Comparison of ENCODE assay signal across 25 mouse cellular contexts in the genomic region with DNA sequence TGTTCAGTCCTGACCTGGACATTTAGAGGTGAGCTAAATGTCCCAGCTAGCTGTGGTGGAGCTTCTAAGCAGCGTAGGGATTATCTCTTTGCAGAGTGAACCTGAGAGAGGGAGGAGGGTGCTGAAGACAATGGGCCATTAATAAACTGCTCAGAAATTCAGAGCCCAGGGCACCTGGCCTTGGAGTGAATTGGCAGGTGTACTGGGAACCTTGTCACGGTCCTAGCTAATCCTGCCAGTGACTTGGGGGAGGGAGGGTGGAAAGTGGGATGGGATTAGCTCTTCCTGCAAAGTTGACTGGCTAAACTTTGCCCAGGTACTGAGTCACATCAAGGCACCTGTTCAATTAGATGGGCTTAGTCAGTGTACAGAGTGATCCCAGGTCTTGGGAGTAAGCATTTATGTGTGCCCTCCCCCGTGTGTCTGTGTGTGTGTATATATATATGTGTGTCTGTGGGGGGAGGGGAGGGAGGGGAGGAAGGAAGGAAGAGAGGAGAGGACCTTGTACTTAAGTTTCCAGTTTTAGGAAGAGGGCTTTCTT. TPM values are rescaled to one million over a fixed set of nuclear protein-coding genes. Genes with fewer than 3 reads are reported as not detected.
DNase-seq lines count a peak whose midpoint lies in the region; ATAC-seq and TF ChIP-seq lines count a peak whose summit lies in the region.
"Had no signal": no experiment of that assay in that cellular context is flagged by ENCODE, and none has a peak within 500 bp of the region (broad histone marks: within the 10 kb centered on the region; RNA-seq: fewer than 3 reads in every experiment).

No protein-coding gene starts in this region.

- no peak overlapping the region for H3K4me2 ChIP-seq in heart, postnatal 0 days (ENCODE audit: low read depth, low read length)
- H3K4me2 ChIP-seq in heart, embryonic 11.5 days, result no peak overlapping the region
- no peak overlapping the region for H3K4me2 ChIP-seq in midbrain, embryonic 13.5 days (replicated peaks)
- H3K4me2 ChIP-seq in intestine, postnatal 0 days (replicated peaks; ENCODE audit: low read depth), result no peak overlapping the region
- H3K4me2 ChIP-seq: embryonic facial prominence, embryonic 15.5 days; liver, embryonic 12.5 days; midbrain, embryonic 15.5 days had no signal

- no peak for TF ChIP-seq EP300 in heart, postnatal 0 days (IDR thresholded peaks at IDR 0.05; ENCODE audit: low read depth)

- H3K4me1 ChIP-seq in heart, postnatal 0 days (ENCODE audit: control insufficient read depth, insufficient read depth), result peaks cover 56% of the 10 kb centered on the region
- H3K4me1 ChIP-seq in heart, embryonic 11.5 days (ENCODE audit: control insufficient read depth, insufficient read depth, low read length), result peaks cover 77% of the 10 kb centered on the region
- H3K4me1 ChIP-seq in midbrain, embryonic 10.5 days, result peaks cover 81% of the 10 kb centered on the region
- H3K4me1 ChIP-seq in midbrain, embryonic 13.5 days (replicated peaks), result peaks cover 46% of the 10 kb centered on the region
- H3K4me1 ChIP-seq in intestine, postnatal 0 days (replicated peaks; ENCODE audit: control insufficient read depth, insufficient read depth, low read length), result peaks cover 21% of the 10 kb centered on the region
- H3K4me1 ChIP-seq: megakaryocyte, embryonic 14.5 days had no signal

- H3K9ac ChIP-seq in heart, postnatal 0 days (replicated peaks; ENCODE audit: low read depth, low read length), result 0 out of 2 replicates have a peak overlapping the region, but pooled peaks have one; percentile 11
- no peak overlapping the region for H3K9ac ChIP-seq in heart, embryonic 11.5 days (ENCODE audit: low read depth, low read length)
- no peak overlapping the region for H3K9ac ChIP-seq in midbrain, embryonic 13.5 days (replicated peaks)
- no peak overlapping the region for H3K9ac ChIP-seq in intestine, postnatal 0 days (ENCODE audit: low read depth, low read length)
- H3K9ac ChIP-seq: embryonic facial prominence, embryonic 15.5 days; liver, embryonic 12.5 days; midbrain, embryonic 15.5 days had no signal

- H3K27ac ChIP-seq in heart, postnatal 0 days (ENCODE audit: low read depth), result peak overlapping the region; percentile 24; the same call in 1 of the 2 replicates
- no peak overlapping the region for H3K27ac ChIP-seq in heart, embryonic 11.5 days (ENCODE audit: low read depth, low read length)
- H3K27ac ChIP-seq in midbrain, embryonic 10.5 days (replicated peaks), result peak overlapping the region; percentile 33; the same call in 1 of the 2 replicates
- no peak overlapping the region for H3K27ac ChIP-seq in midbrain, embryonic 13.5 days
- no peak overlapping the region for H3K27ac ChIP-seq in intestine, postnatal 0 days (ENCODE audit: low read depth, low read length)
- H3K27ac ChIP-seq: embryonic facial prominence, embryonic 15.5 days; hindbrain, postnatal 0 days; liver, embryonic 12.5 days; midbrain, embryonic 15.5 days had no signal

- TF ChIP-seq CTCF in heart, postnatal 0 days (IDR thresholded peaks at IDR 0.05; ENCODE audit: low read depth), result no peak
- no peak for TF ChIP-seq CTCF in intestine, postnatal 0 days (IDR thresholded peaks at IDR 0.05; ENCODE audit: low read depth)

- 38% methylated on average over 3 of the region's 3 CpGs for whole genome bisulfite sequencing in heart, postnatal 0 days
- 53% methylated on average over 3 of the region's 3 CpGs for WGBS in heart, embryonic 11.5 days (ENCODE audit: insufficient replicate concordance)
- 57% methylated on average over 3 of the region's 3 CpGs for WGBS in midbrain, embryonic 10.5 days
- 51% methylated on average over 3 of the region's 3 CpGs for WGBS in midbrain, embryonic 13.5 days
- WGBS in intestine, postnatal 0 days, result 22% methylated on average over 3 of the region's 3 CpGs

- H3K9me3 ChIP-seq in heart, postnatal 0 days (replicated peaks; ENCODE audit: control insufficient read depth, low read length), result no peaks in the 10 kb centered on the region
- H3K9me3 ChIP-seq in heart, embryonic 11.5 days (replicated peaks; ENCODE audit: control insufficient read depth, low read length), result no peaks in the 10 kb centered on the region
- no peaks in the 10 kb centered on the region for H3K9me3 ChIP-seq in midbrain, embryonic 10.5 days (replicated peaks)
- H3K9me3 ChIP-seq in midbrain, embryonic 13.5 days, result no peaks in the 10 kb centered on the region
- H3K9me3 ChIP-seq in intestine, postnatal 0 days (ENCODE audit: control insufficient read depth), result no peaks in the 10 kb centered on the region
- H3K9me3 ChIP-seq: embryonic facial prominence, embryonic 10.5 days; embryonic facial prominence, embryonic 15.5 days; liver, embryonic 12.5 days; megakaryocyte, embryonic 14.5 days; midbrain, embryonic 15.5 days had no signal

- H3K36me3 ChIP-seq in heart, postnatal 0 days (replicated peaks; ENCODE audit: control insufficient read depth, insufficient read depth, low read length), result no peaks in the 10 kb centered on the region
- H3K36me3 ChIP-seq in heart, embryonic 11.5 days (ENCODE audit: control insufficient read depth, insufficient read depth, low read length), result no peaks in the 10 kb centered on the region
- H3K36me3 ChIP-seq in midbrain, embryonic 10.5 days, result peaks cover 8% of the 10 kb centered on the region
- no peaks in the 10 kb centered on the region for H3K36me3 ChIP-seq in midbrain, embryonic 13.5 days
- no peaks in the 10 kb centered on the region for H3K36me3 ChIP-seq in intestine, postnatal 0 days (ENCODE audit: control insufficient read depth, insufficient read depth)
- H3K36me3 ChIP-seq: liver, embryonic 12.5 days; midbrain, embryonic 15.5 days had no signal

- peak; percentile 75 for DNase-seq in heart, adult 11 months
- DNase-seq in heart, adult 18-20 months, result no peak
- DNase-seq in heart, postnatal 0 days (ENCODE audit: low spot score), result no peak
- DNase-seq in midbrain, embryonic 10.5 days (ENCODE audit: low spot score), result no peak
- no peak for DNase-seq in layer of hippocampus, adult 9-10 months (ENCODE audit: low spot score)
- DNase-seq: cerebellum, adult 18-20 months; gastrocnemius, postnatal 14 days; kidney, adult 11 months; kidney, postnatal 14 days; lung, adult 18-20 months; right cerebral cortex, postnatal 4 days; thymus, adult 2 months; thymus, postnatal 36 days had no signal

- H3K27me3 ChIP-seq in heart, postnatal 0 days (ENCODE audit: control insufficient read depth, insufficient read depth, low read length), result no peaks in the 10 kb centered on the region
- H3K27me3 ChIP-seq in heart, embryonic 11.5 days (ENCODE audit: control insufficient read depth, insufficient read depth, low read length), result no peaks in the 10 kb centered on the region
- no peaks in the 10 kb centered on the region for H3K27me3 ChIP-seq in midbrain, embryonic 10.5 days (ENCODE audit: low read depth, poor library complexity, severe bottlenecking)
- no peaks in the 10 kb centered on the region for H3K27me3 ChIP-seq in midbrain, embryonic 13.5 days
- no peaks in the 10 kb centered on the region for H3K27me3 ChIP-seq in intestine, postnatal 0 days (replicated peaks; ENCODE audit: control insufficient read depth, insufficient read depth, low read length)
- H3K27me3 ChIP-seq: embryonic facial prominence, embryonic 15.5 days; midbrain, embryonic 15.5 days had no signal

- H3K4me3 ChIP-seq in heart, postnatal 0 days (ENCODE audit: low read depth, low read length), result no peak overlapping the region
- H3K4me3 ChIP-seq in heart, embryonic 11.5 days (ENCODE audit: low read depth, low read length), result no peak overlapping the region
- no peak overlapping the region for H3K4me3 ChIP-seq in midbrain, embryonic 10.5 days
- no peak overlapping the region for H3K4me3 ChIP-seq in midbrain, embryonic 13.5 days (replicated peaks)
- no peak overlapping the region for H3K4me3 ChIP-seq in intestine, postnatal 0 days (ENCODE audit: low read depth, low read length)
- H3K4me3 ChIP-seq: embryonic facial prominence, embryonic 10.5 days; embryonic facial prominence, embryonic 15.5 days; heart, adult 2 months; liver, embryonic 12.5 days; megakaryocyte, embryonic 14.5 days; midbrain, embryonic 15.5 days had no signal

- no peak for ATAC-seq in heart, postnatal 0 days (ENCODE audit: insufficient read depth, low read depth)
- ATAC-seq in heart, embryonic 11.5 days (replicated peaks; ENCODE audit: insufficient number of reproducible peaks, low FRiP score, low TSS enrichment), result no peak
- ATAC-seq in midbrain, embryonic 13.5 days, result no peak
- peak; percentile 61 for ATAC-seq in intestine, postnatal 0 days
- ATAC-seq: CD4-positive, CD25-positive, alpha-beta regulatory T cell, adult 4 months; forebrain, embryonic 14.5 days; hindbrain, postnatal 0 days; liver, embryonic 12.5 days; midbrain, embryonic 15.5 days had no signal

RNA-seq across cellular contexts. Expression of a gene that starts 18.6 kb away (rescaled TPM):
- 10 to 100 TPM; 11.2 TPM for total RNA-seq in heart, adult 18-20 months (2021)
- total RNA-seq in heart, postnatal 0 days (2014; rRNA removed; ENCODE audit: low replicate concordance), result 50.6 and 74.8 TPM in 2 replicates
- polyA plus RNA-seq in heart, postnatal 0 days (2015; fragmentation: Nextera tagmentation; extraction: Ambion mirVana), result 11.0 and 15.1 TPM in 2 replicates
- 15.3 and 25.2 TPM in 2 replicates for polyA plus RNA-seq in heart, embryonic 11.5 days (2014; fragmentation: Nextera tagmentation; extraction: Ambion mirVana)
- 23.8 and 25.1 TPM in 2 replicates for polyA plus RNA-seq in midbrain, embryonic 10.5 days (2016; fragmentation: Nextera tagmentation; extraction: Ambion mirVana)
- 12.1 and 13.2 TPM in 2 replicates for polyA plus RNA-seq in midbrain, embryonic 13.5 days (2015; fragmentation: Nextera tagmentation; extraction: Ambion mirVana)
- 6.1 and 6.2 TPM in 2 replicates for polyA plus RNA-seq in intestine, postnatal 0 days (2015; fragmentation: Nextera tagmentation; extraction: Ambion mirVana)

Comparison
In these comparisons a context has a peak if more than half of its experiments do, and no peak if none do; other contexts are left out.
1. H3K27ac ChIP-seq: peak in heart, postnatal 0 days (single experiment) and midbrain, embryonic 10.5 days (single experiment); none in heart, embryonic 11.5 days (single experiment), midbrain, embryonic 13.5 days (single experiment) and intestine, postnatal 0 days (single experiment).